Mouse (Mus musculus) lung, postnatal 36 days (tissue): ENCODE data around the gene Bpi.

Experiments
- DNase-seq: peaks from one replicate; pipeline ENCODE4 v3.0.0; 2022; ENCODE audit warnings: mixed read lengths

The Bpi gene

DNA sequence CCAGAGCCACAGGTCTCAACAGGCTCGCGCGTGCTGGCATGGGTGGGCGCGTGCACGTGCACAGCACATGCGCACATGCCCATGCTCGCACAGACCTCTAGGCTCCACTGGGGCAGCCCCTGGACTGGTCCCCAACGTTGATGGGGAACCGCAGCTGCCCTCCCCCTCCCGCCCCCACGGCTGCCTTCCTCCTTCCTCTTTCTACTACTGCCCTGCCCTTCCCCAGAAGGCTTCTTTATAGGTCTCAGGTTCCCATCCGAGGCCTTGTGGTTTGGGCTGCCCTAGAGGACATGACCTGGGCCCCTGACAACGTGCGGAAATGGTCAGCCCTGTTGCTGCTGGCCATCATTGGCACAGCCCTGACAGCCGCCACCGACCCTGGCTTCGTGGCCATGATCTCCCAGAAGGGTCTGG is at the start of gene Bpi:
Gene Bpi, plus strand, starts transcription at position 90 of the 414 bp plus-strand sequence.
- no peak for DNase-seq

DNA sequence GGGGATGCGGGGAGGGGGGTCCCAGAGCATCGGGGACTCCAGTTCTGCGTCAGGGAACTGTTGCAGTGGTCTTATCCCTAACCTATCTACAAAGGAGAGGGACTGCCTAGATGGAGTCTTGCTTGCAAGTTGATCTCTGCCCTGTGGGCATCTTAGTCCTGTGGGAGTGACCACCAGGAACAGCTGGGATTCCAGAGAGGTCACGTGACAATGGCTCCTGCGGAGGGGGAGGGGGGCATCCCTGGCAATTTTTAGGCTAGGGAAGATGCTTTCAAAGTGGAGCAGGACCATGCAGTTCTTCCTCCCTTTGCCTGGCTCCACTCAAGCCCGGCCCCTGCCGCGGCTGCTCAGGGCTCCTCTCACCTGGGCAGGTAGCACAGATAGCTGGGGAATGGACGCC is 48.1 kb upstream of the Bpi start:
- no peak for DNase-seq

DNA sequence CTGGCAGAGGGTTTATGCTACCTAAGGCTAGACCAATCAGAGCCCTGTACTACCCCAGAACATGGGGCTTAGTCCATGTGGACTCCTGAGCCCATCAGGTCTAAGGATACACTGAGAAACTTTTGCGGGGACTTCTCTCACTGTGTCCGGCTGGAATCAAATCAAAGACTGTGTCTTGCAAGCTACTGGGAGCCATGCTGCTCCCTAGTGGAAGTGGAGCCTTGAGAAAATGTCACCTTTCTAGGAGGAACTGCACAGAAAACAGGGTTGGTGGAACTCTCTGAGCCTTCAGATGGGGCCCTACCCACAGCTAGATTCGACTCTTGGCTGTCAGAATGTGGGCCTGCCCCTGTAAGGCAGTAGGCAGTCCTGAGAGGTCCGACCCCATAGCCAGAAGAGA is 47.4 kb upstream of the Bpi start:
- peak; percentile 64 for DNase-seq

DNA sequence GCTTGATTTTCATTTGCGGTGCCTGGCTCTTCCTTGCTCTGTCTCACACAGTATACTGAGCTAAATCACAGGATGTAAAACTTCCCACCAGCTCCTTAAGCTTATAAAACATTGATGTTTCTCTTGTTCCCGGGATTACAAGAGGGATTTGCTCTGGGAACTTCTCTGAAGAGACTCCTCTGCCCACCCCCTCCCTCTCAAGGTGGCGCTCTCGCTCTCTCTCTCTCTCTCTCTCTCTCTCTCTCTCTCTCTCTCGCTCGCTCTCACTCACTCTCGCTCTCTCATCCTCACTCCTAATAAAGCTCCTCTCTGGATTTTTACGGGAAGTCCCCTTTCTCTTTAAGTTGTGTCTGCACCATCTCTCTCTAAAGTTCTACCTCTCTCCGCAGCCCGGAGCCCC is 46.9 kb upstream of the Bpi start:
- no peak for DNase-seq

DNA sequence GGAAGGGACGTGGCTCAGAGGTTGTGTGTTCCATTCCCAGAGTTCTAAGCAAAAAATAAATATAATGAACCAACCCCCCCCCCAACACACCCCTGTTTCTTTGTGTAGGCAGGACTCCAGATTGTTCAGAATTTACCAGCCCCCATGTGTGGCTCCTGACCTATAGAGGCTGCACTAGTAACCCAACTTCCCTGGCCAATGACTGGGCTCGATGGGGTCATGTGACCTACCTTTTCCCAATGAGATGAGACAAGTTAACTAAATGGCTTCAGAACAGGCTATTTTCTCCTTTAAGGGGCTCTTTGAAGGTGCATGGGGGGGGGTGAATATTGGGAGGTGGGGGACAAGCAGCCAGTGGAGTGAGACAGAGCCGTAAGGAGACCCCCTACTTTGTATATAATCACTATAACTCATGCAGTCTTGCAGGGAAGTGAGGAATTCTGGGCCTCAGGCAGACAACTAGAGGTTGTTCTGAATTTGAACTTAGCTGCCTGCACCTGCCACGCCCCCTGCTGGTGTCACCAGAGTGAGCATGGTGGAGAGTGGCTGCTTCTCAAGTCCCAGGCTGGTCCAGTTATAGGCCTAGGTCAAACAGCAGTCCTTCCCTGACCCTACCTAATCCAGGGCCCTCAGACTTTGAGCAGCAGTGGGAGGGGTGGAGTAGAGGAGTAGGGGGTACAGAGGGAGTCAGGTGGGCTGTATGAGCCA is 46.0 kb upstream of the Bpi start:
- no peak for DNase-seq

DNA sequence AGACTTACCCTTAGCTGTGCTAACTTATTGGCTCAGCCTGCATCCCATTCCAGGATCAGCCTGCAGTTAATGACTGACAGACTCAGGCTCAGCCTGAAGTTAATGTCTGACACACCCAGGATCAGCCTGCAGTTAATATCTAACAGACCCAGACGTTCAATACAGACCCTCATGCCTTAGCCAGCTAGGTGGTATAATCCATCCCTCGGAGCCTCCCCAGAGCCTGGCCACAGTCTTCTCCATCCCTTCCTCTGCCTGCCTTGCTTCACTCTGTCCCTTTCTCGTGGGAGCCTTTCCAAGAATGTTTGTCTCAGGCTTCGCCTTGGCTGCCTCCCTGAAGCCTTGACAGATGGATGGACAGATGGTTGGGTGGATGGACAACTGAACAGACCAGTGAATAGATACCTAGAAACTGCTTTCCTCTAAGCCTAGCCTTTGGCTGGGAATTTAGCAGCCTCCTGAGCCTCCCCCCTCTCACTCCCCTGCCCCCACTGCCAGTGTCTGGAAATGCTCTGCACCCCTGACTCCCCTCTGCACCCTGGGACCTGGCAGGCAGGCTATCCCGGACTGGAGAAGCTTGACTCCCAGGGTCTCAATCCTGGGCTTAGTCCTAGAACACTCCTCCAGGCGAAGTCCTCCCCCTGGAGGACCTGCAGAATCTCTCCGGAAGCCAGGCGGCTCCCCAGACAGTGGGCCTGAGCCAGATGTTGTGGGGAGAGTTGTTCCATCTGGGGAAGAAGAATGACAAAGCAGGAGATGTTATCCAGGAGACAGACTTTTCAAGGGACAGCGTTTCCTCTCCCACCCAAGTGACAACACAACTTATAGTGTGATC is 42.4 kb upstream of the Bpi start:
- no peak for DNase-seq

DNA sequence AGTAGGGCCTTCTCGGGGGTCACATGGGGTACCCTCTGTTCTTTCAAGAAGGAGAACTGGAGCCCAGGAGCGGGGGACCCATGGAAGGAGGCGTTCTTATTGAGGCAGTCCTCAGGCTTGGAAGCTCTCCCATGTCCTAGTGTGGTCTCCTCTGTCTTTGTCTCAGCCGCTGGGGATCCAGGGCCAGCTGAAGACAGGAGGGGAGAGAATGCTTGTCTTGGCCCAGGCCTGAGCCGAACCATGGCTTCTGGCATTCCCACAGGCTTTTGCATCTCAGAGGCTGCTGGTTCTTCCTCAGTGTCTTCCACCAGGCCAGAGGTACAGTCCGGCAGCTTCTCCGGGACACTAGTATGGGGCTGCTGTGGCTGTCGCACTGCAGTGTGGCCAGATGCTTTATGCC is 41.4 kb upstream of the Bpi start:
- no peak for DNase-seq

DNA sequence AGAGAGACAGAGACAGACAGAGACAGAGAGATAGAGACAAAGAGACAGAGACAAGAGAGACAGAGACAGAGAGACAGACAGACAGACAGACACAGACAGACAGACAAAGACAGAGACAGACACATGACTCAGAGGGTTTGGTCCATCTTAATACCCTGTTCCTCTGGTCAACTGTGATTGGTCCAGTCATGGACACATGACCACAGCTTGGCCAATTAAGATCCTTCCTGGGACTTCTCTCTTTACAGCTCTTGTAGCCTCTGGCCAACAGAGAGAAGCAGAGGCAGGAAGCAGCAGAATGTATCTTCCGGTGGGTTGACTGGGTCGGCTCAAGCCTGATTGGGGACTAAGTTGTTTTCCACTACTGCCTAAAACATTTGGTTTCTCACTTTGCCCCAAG is 38.3 kb upstream of the Bpi start:
- no peak for DNase-seq

DNA sequence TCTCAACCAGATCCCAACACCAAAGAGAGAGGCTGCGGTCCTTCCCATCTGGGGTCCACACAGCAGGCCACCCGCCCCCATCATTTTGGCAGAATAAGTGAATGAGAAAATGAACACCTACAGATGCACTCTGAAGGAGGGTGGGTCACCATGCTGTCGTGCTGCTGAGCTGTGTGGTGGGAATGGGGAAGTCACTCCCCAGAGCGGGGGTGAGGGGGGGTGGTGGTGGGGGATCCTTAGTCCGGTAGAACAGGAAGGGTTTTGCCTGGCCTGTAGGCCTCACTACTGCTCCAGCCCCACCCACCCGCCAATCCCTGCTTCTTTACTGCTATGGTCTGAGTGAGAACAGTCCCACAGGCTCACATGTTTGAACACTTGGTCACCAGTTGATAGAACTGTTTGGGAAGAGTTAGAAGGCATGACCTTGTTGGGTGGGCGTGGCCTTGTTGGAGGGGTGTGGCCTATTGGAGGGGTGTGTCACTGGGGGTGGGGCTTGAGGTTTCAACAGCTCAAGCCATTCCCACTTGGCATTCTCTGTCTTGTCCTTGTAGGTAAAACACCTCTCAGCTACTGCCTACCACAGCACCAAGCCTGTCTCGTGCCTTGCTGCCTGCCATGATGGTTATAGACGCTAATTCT is 36.3 kb upstream of the Bpi start:
- no peak for DNase-seq

DNA sequence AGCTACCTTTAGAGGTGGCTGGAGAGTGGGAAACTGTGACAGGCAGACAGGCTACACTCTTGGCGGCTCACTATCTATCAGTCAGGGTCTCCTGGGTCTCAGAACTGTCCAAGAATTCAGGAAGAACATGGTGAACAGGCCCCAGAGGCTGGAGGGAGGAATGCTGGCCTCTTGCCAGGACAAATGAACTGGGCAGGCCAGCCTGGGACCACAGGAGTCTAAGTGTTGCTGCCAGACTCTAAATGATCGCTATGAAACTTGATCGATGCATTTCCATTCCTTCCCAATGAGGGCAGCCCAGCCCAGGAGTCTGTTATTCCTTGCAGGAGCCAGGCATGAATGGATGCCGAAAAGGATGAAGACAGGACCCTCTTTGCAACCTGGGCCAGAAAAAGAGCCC is 35.2 kb upstream of the Bpi start:
- DNase-seq = no peak

DNA sequence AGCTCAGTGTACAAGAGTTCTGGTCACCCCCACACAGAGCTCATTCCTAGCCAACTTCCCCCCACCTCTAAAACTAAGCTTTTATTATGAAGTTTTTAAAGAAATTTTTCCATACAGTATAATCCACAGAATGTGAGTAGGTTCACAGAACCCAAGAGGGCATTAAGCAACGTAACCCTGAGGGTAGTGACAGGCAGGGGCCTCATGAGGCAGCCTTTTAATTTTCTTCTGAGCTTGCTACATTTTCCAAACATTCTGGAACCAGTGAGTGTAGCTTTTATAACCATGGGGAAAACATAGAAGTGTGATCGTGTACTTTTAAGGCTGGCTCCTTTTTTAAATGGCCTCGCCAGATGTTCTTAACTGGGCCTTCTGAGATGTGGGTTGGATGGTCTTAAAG is 34.4 kb upstream of the Bpi start:
- no peak for DNase-seq

DNA sequence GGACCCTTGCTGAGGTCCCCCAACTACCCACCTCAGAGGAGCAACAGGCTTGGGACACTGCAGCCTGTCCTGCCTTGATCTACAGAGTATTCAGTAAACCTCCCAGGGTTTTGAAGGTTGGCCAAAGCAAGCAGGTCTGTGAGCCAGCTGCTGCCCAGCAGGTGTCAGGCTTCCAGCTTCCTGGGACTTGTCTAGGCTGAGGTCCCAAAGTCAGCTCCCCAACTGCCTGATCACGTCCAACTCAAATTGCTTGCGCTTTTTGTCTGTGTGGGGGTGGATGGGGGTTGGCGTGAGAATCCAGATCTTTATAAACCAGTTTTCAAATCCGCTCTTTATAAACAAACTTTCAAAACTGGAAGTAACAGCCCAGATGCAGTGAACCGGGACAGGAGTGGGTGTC is 32.6 kb upstream of the Bpi start:
- peak; percentile 49 for DNase-seq

DNA sequence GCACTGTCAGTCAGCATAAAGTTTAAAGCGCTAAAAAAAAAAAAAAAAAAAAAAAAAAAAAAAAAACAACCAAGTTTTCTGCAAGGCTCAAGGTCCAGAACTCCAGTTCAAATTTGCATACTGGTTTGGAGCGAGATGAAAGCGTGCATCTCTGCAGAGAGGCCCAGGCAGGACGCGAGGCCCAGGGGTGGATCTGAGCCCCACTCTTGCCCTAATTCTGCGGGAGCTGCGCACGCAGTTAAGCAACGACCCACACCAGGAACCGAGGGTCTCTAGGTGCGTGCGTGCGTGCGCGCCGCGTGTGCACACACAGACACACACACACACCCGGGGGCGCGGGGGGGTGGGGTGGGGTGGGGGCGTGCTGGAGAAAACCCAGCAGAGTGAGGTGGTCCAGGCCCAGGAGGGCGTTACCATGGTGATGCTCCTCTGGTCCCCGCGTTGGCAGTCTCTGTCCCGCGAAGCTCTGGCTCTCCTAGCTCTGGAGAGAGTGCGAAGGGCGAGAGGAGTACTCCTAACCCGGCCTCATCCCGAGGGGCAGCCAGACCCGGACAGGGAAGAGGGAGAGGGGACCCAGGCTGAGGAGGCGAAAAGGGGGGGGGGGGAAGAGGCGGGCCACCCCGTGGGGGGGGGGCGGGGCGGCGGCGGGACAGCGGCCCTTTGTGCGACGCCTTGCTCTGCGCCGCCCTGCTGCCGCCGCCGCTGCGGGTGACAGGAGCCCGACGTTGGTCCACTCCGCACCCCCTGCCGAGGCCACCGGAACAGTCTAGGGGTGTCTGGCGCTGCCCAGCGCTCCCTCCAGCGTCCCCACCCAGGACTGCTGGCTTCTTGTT is 29.0 kb upstream of the Bpi start, which contains the start of gene D630003M21Rik:
Gene D630003M21Rik, minus strand, starts transcription at position 553 of the 833 bp plus-strand sequence.
- no peak for DNase-seq

DNA sequence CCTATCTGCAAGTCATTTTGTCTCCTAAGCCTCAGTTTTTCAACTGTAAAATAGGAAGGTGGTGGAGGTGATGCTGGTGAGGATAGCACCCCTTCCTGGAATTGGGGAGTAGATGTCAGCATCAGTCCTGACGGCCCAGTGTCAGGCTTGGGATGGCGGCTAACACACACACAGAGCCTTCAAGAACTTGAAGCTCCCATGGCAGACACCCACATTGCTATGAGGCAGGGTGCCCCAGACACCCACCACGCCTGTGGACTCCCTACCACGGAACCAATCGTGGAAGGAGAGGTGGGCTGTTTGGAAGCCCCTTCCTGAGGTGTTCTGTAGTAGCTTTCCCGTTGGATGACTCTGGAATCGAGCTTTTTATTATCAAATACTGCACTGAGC is 28.4 kb upstream of the Bpi start:
- no peak for DNase-seq

DNA sequence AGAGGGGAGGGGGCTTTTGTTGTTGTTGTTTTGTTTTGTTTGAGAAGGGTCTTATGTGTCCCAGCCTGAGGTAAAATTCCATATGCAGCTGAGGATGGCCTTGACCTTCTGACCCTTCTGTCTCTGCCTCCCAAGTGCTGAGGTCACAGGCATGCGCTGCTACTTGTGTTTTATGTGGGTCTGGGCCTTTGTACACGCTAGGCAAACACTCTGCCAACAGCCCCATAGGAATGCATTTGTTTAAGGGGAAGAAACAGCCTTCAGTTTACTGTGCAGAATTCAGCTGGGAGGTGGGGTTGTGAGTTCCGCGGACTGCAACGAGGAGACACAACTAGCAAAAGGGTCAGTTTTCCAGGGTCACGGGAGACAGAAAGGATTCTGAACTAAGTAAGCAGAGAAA is 27.3 kb upstream of the Bpi start:
- no peak for DNase-seq

DNA sequence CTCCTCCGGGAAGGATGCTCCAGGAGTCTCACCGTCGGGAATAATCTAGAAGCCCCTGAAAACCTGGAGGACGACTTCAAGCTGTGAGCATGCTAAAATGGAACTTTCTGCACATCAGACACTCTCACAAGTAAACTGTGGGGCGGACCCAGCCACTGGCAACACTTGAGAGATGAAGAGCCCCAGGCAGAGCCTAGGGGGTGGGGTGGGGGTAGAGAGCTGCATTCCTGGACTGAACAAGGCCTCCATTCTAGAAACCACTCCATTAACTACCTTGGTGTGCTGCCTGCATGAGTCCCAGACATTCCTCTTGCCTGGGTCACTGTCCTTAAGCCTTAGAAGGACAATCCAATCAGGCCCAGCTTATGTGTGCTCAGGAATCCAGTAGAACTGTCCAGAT is 26.8 kb upstream of the Bpi start:
- no peak for DNase-seq

DNA sequence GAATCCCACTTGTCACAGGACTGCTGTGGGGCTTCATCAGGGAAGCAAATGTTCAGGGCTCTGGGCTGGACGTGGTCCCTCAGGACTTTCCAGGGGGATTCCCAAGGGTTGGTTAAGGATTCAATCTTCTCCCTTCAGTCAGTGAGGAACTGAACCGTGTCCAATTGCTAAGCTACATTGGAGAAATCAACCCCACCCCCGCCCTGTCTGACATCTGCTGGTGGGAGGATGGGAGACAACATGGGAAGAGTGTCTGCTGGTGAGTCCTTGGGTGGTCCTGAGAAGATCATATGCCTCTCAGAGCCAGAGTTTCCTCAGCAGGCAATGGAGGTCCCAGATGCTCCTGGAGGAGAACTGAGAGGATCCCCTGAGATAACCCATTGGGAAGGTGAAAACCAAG is 25.5 kb upstream of the Bpi start:
- DNase-seq = no peak

DNA sequence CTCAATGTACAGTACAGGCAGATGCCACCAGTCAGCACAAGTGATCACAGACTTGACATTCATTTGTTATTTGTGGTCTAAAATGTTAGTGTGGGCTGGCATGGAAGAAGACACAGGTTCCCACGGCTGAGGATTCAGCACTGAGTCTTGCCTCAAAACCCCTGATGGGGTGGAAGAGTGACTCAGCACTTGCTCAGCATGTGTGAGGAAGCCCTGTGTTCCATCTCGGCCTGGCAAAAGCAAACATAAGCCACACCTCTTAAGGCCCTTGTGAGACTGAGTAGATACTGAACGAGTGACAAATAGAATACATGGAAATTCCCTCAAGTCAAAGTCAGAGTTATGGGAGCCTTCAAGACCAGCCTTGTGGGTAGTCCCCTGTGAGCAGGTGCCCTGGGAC is 24.8 kb upstream of the Bpi start:
- no peak for DNase-seq

DNA sequence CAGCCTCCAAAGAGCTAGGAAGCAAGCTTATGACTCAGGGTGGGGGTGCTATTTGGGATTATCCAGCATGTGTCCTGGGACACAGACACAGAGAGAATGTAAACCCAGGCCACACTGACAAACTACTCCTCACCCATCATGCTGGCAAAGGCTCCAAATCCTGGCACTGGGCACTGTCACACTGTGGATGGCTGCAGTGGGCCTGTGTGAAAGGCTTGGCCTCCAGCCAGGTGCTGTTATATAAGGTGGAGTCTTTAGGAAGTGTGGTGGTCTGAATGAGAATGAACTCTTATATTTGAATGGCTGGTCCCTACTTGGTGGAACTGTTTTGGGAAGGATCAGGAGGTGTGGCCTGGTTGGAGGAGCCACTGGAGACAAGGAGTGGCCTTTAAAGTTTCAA is 21.2 kb upstream of the Bpi start:
- no peak for DNase-seq

DNA sequence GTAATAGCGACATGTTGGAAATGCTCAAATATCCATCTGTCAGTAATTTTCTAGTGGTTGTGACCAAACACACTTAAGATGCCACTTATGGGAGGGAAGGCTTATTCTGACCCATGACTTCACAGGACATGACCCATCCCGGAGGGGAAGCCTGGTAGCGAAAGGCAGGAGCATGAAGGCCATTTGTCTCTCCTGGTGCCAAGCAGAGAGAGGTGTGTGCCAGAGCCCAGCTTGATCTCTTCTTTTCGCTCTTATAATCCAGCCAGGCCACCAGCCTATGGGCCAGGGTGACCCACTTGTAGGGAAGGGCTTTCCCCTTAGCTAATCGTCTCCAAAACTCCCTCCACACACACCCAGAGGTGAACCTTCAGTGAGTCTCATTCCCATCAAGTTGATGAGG is 19.8 kb upstream of the Bpi start:
- no peak for DNase-seq

DNA sequence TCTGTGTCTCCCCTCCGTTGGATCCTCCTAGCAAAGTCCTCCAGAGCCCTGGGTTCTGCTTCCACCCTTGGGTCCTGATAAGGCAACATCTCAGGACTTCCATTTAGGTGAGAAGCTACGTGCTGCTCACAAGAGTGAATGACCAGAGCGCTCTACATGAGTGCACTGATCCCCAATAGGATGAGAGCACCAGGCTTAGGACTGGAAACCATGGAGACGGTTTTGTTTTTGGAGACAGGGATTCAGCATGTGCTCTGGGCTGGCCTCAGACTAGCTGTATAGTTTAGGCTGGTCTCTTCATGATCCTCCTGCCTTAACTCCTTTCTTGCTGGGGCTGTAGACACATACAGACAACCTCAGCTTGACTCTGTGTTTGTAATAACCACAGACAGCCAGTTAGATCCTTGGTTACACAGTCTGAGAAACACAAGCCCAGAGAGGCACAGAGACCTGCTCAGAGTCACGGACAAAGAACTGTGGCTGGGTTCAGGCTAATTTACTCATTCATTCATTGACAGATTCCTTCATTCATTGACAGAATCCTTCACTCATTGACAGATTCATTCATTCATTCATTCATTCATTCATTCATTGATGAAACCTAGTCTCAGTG is 16.7 kb upstream of the Bpi start:
- no peak for DNase-seq

DNA sequence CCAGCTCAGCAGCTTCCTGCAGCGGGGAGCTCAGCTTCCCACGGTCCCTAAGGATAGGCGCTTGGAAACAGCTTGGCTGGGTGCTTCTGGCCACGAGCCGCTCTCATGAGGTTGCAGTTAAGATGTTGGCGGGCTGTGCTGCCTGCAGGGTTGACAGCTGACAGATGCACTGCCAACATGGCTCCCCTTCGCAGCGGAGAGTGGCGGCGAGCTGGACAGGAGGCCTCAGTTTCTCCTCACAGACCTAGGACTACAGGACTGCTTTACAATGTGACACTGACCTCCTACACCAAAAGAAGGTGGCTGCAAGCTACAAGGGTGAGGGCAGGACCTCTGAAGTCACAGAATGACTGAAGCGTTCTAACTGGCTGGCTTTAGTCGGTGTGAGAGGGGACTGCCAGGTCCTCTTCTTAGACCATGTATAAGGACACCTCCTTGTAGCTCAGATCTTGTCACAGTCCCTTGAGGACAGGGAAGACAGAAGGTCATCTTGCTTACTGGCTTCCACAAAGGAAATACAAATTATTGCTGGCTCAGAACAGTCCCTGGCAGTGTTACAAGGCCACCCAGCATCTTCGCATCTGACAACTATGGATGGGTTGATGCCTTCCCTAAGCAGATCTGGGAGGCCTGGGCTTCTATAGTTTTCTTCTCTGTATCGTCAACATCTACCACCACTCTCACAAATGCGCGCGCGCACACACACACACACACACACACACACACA is 15.6 kb upstream of the Bpi start:
- no peak for DNase-seq
